Mouse (Mus musculus) myocyte (in vitro differentiated cells): ENCODE data around the gene Ddrgk1. TPM values are rescaled to one million over a fixed set of nuclear protein-coding genes. Genes with fewer than 3 reads are reported as not detected.
A peak's percentile ranks its signal among the peaks of the same experiment; 100 is the strongest.
"Not testable (repeated sequence)": the region's sequence is repeated elsewhere in the genome, so short reads cannot be mapped to it uniquely, and the experiment has no call there.

Source experiments
- H3K27me3 ChIP-seq: one replicate; pipeline ENCODE4 v1.6.1; 2011; ENCODE audit not compliant: control insufficient read depth, insufficient read depth, insufficient read length
- H3K36me3 ChIP-seq: one replicate; pipeline ENCODE4 v1.6.1; 2011; ENCODE audit not compliant: control insufficient read depth, insufficient read depth
- H3K4me2 ChIP-seq: one replicate; pipeline ENCODE4 v1.6.1; 2011; ENCODE audit warnings: low read depth, control low read depth
- H3K4me3 ChIP-seq: one replicate; pipeline ENCODE4 v1.5.1; 2011; ENCODE audit warnings: mild to moderate bottlenecking, control low read depth, moderate library complexity
- H3K79me2 ChIP-seq: one replicate; pipeline ENCODE4 v1.6.1; 2011; ENCODE audit not compliant: control insufficient read depth, insufficient read depth
- H3ac ChIP-seq: one replicate; pipeline ENCODE4 v1.6.1; 2011; ENCODE audit not compliant: control insufficient read depth, insufficient read length
- CEBPB ChIP-seq: IDR thresholded peaks from 2 replicates; pipeline ENCODE4 v1.6.1; 2011; ENCODE audit warnings: mild to moderate bottlenecking, moderate library complexity; ENCODE audit not compliant: poor library complexity, insufficient read depth, severe bottlenecking
- E2F4 ChIP-seq: IDR thresholded peaks from one replicate; pipeline ENCODE4 v1.6.1; 2011; ENCODE audit warnings: mild to moderate bottlenecking, control low read depth, moderate library complexity; ENCODE audit not compliant: insufficient read depth
- MAX ChIP-seq: IDR thresholded peaks from one replicate; pipeline ENCODE4 v1.6.1; 2011; ENCODE audit warnings: low read depth, mild to moderate bottlenecking, control low read depth
- MYOD1 ChIP-seq, 3 experiments: IDR thresholded peaks; one replicate each; pipeline ENCODE4 v1.6.1; 2011; ENCODE audit warnings: control low read depth in 2 of 3, low read depth in 2 of 3, mild to moderate bottlenecking in 2 of 3, moderate library complexity in 1 of 3; ENCODE audit not compliant: insufficient read length in 2 of 3, control insufficient read depth in 1 of 3
- MYOG ChIP-seq, 3 experiments: IDR thresholded peaks; one replicate each; pipeline ENCODE4 v1.6.1; 2011; ENCODE audit warnings: control low read depth in 2 of 3, low read depth in 2 of 3, mild to moderate bottlenecking in 2 of 3; ENCODE audit not compliant: insufficient read length in 2 of 3, control insufficient read depth in 1 of 3, insufficient read depth in 1 of 3
- POLR2A ChIP-seq: IDR thresholded peaks from one replicate; pipeline ENCODE4 v1.6.1; 2011; ENCODE audit warnings: low read depth, mild to moderate bottlenecking, control low read depth, moderate library complexity; ENCODE audit not compliant: insufficient read length
- POLR2AphosphoS2 ChIP-seq: IDR thresholded peaks from one replicate; pipeline ENCODE4 v1.6.1; 2011; ENCODE audit warnings: low read depth, control low read depth; ENCODE audit not compliant: insufficient read length
- REST ChIP-seq: IDR thresholded peaks from one replicate; pipeline ENCODE4 v1.6.1; 2011; ENCODE audit warnings: mild to moderate bottlenecking, control low read depth, moderate library complexity; ENCODE audit not compliant: insufficient read depth, insufficient read length
- SRF ChIP-seq: IDR thresholded peaks from one replicate; pipeline ENCODE4 v1.6.1; 2011; ENCODE audit warnings: low read depth; ENCODE audit not compliant: control insufficient read depth, insufficient read length
- TCF12 ChIP-seq: IDR thresholded peaks from one replicate; pipeline ENCODE4 v1.6.1; 2011; ENCODE audit warnings: mild to moderate bottlenecking, control low read depth; ENCODE audit not compliant: poor library complexity, insufficient read depth, severe bottlenecking
- TCF3 ChIP-seq: IDR thresholded peaks from one replicate; pipeline ENCODE4 v1.6.1; 2011; ENCODE audit warnings: low read depth, control low read depth; ENCODE audit not compliant: insufficient read length
- USF1 ChIP-seq: IDR thresholded peaks from one replicate; pipeline ENCODE4 v1.6.1; 2011; ENCODE audit warnings: low read depth, mild to moderate bottlenecking, control low read depth, moderate library complexity
- polyA plus RNA-seq: library from polyadenylated mRNA; unstranded; fragments of >200 nt; fragmentation: generic; extraction: Trizol; gene quantifications from one replicate; pipeline ENCODE4 v1.2.1, GENCODE M21; 2012; ENCODE audit warnings: missing spikeins

Ddrgk1 gene
- polyA plus RNA-seq, 1 experiment = 137 TPM

- Histone ChIP-seq H3K4me3 (no peak overlapping the region), H3K27me3 (no peaks in the 10 kb centered on the region), H3ac (no peak overlapping the region), H3K4me2 (no peak overlapping the region), H3K36me3 (peaks cover 31% of the 10 kb centered on the region), H3K79me2 (no peaks in the 10 kb centered on the region)
- TF ChIP-seq USF1 (no peak), TCF12 (no peak), TCF3 (no peak), E2F4 (no peak), POLR2A (no peak), POLR2AphosphoS2 (no peak), MAX (no peak), REST (no peak), MYOG (IDR thresholded peaks at IDR 0.05; ENCODE audit: control insufficient read depth in 1 of 3, insufficient read depth in 1 of 3, insufficient read length in 2 of 3, low read depth in 2 of 3) (no peak), CEBPB (no peak), MYOD1 (IDR thresholded peaks at IDR 0.05; ENCODE audit: control insufficient read depth in 1 of 3, insufficient read length in 2 of 3, low read depth in 2 of 3) (no peak), SRF (no peak)
These were observed 11.2 kb downstream of the Ddrgk1 start for GRCm38 (mm10) chr2:130653303-130653702.

DNA sequence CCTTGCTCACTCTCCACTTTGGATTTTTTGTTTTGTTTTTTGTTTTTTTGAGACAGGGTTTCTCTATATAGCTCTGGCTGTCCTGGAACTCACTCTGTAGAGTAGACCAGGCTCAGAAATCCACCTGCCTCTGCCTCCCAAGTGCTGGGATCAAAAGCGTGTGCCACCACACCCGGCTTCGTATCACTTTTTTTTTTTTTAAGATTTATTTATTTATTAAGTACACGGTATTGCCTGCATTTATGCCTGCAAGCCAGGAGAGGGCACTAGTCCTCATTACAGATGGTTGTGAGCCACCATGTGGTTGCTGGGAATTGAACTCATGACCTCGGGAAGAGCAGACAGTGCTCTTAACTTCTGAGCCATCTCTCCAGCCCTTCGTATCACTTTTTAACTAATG lies 15.4 kb downstream of the Ddrgk1 start:
- not testable (repeated sequence) for H3ac ChIP-seq, H3K4me3 ChIP-seq, H3K4me2 ChIP-seq, H3K36me3 ChIP-seq, H3K27me3 ChIP-seq, H3K79me2 ChIP-seq

DNA sequence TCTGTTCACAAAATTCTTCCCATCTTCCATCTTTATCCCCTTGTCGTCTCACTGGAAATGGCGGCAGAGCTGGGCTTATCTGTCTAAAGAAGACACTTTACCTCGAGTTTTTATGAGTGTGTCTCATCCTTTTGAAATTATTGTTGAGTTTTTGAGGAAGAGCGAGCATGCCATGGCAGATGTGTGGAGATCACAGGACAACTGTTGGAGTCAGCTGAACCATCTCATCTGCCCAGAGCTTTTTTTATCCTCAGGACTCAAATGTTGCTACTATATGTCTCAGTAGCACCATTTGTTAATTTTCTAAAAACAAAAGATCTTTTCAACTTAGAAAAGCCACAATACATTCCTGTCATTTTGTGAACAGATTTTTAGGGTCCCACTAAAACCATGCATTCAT lies 19.3 kb downstream of the Ddrgk1 start:
- Histone ChIP-seq H3K4me3 (no peak overlapping the region), H3K27me3 (no peaks in the 10 kb centered on the region), H3K4me2 (peak overlapping the region; percentile 27), H3ac (no peak overlapping the region), H3K79me2 (no peaks in the 10 kb centered on the region), H3K36me3 (no peaks in the 10 kb centered on the region)
- TF ChIP-seq E2F4 (no peak), CEBPB (no peak), POLR2A (no peak), SRF (no peak), USF1 (no peak), TCF12 (peak; percentile 13), MYOD1 (IDR thresholded peaks at IDR 0.05; ENCODE audit: control insufficient read depth in 1 of 3, insufficient read length in 2 of 3, low read depth in 2 of 3) (peak in 2 of 3 experiments; percentile 34 to 54), MYOG (IDR thresholded peaks at IDR 0.05; ENCODE audit: control insufficient read depth in 1 of 3, insufficient read depth in 1 of 3, insufficient read length in 2 of 3, low read depth in 2 of 3) (peak in 1 of 3 experiments; percentile 50), REST (no peak), TCF3 (peak; percentile 17), MAX (no peak), POLR2AphosphoS2 (no peak)

DNA sequence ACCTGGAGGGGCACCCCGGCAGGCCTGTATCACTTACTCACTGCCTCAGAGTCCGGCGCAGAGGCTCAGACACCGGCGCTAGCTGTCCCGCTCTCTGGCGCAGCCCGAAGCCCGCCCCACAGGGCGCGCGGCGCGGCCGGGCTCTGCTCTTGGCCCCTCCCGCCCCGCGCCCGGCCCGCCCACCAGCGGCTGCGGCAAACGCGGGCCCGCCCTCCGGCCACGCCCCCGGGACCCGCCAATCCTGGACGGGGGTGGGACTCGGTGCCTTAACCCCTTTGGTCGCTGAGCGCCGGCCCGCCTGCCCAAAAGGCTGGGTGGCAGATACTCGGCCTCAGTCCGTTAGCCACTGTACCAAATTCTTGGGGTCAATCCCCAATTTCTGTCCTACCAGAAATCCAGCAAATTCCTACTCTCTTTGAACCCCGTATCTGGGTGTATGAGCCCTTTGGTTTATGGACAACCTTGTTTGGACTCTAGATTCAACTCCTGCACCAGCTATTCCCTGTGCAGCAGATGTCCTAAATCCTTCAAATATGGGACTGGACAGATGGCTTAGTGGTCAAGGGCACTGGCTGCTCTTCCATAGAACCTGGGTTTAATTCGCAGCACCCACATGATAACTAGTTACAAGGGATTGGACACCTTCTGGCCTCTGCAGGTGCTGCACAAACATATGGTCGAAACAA lies 21.6 kb downstream of the Ddrgk1 start, which contains the start of gene Lzts3:
TSS of gene Lzts3 (minus strand) at position 120 of the 686 bp plus-strand sequence.
- TF ChIP-seq MYOG (IDR thresholded peaks at IDR 0.05; ENCODE audit: control insufficient read depth in 1 of 3, insufficient read depth in 1 of 3, insufficient read length in 2 of 3, low read depth in 2 of 3) = no peak
- peak; percentile 56 for TF ChIP-seq POLR2A
- TF ChIP-seq MYOD1 (IDR thresholded peaks at IDR 0.05; ENCODE audit: control insufficient read depth in 1 of 3, insufficient read length in 2 of 3, low read depth in 2 of 3) = no peak
- no peak for TF ChIP-seq USF1
- TF ChIP-seq SRF = no peak
- TF ChIP-seq REST = no peak
- TF ChIP-seq POLR2AphosphoS2 = peak; percentile 77
- TF ChIP-seq MAX = no peak
- TF ChIP-seq E2F4 = no peak
- TF ChIP-seq TCF3 = no peak
- no peak for TF ChIP-seq TCF12
- no peak for TF ChIP-seq CEBPB
- Histone ChIP-seq H3K27me3 (no peaks in the 10 kb centered on the region), H3K36me3 (no peaks in the 10 kb centered on the region), H3K4me3 (peak within 1 kb of the TSS; percentile 39), H3ac (peak within 1 kb of the TSS; percentile 52), H3K79me2 (no peaks in the 10 kb centered on the region), H3K4me2 (peak within 1 kb of the TSS; percentile 95)

- no peaks in the 10 kb centered on the region for H3K27me3 ChIP-seq
- no peaks in the 10 kb centered on the region for H3K36me3 ChIP-seq
- peak overlapping the region; percentile 39 for H3K4me3 ChIP-seq
- H3K4me2 ChIP-seq = peak overlapping the region; percentile 85
- peak overlapping the region; percentile 52 for H3ac ChIP-seq
- TF ChIP-seq MAX (no peak), MYOG (IDR thresholded peaks at IDR 0.05; ENCODE audit: control insufficient read depth in 1 of 3, insufficient read depth in 1 of 3, insufficient read length in 2 of 3, low read depth in 2 of 3) (no peak), E2F4 (no peak), POLR2AphosphoS2 (no peak), SRF (no peak), REST (no peak), TCF12 (no peak), TCF3 (no peak), POLR2A (no peak), CEBPB (no peak), MYOD1 (IDR thresholded peaks at IDR 0.05; ENCODE audit: control insufficient read depth in 1 of 3, insufficient read length in 2 of 3, low read depth in 2 of 3) (no peak), USF1 (no peak)
- no peaks in the 10 kb centered on the region for H3K79me2 ChIP-seq
These were observed 22.2 kb downstream of the Ddrgk1 start for GRCm38 (mm10) chr2:130642197-130642660.
